Mouse (Mus musculus) CH12F3 (cell line): ENCODE measurements around the gene Slc22a20.

Source experiments
- in situ Hi-C: fragments of 300-500 bp; cut with MboI; formaldehyde crosslinking; loops from 2 replicates; pipeline ENCODE4 v1.14.3; 2020; ENCODE audit warnings: low sequenced_read_pairs

The Slc22a20 gene

GRCm38 (mm10) chr19:5986043-5986442, at the start of gene Slc22a20:
Gene Slc22a20 (minus strand): TSS chr19:5986143.
- in situ Hi-C loops, result no loop called here

- in situ Hi-C loops, result no loop called here
Measured at GRCm38 (mm10) chr19:6030520-6031280, 44.8 kb upstream of the Slc22a20 start.

- in situ Hi-C loops, result no loop called here
Measured at GRCm38 (mm10) chr19:6029426-6029825, 43.5 kb upstream of the Slc22a20 start.

- in situ Hi-C loops, result no loop called here
Measured at GRCm38 (mm10) chr19:6028991-6029390, 43.0 kb upstream of the Slc22a20 start.

GRCm38 (mm10) chr19:6023930-6024329, 38.0 kb upstream of the Slc22a20 start:
- in situ Hi-C loops, result no loop called here

- in situ Hi-C loops, result no loop called here
Measured at GRCm38 (mm10) chr19:6023059-6023458, 37.1 kb upstream of the Slc22a20 start.

- in situ Hi-C loops, result no loop called here
Measured at GRCm38 (mm10) chr19:6020276-6020675, 34.3 kb upstream of the Slc22a20 start.

GRCm38 (mm10) chr19:6018142-6019089, 32.5 kb upstream of the Slc22a20 start:
- in situ Hi-C loops, result no loop called here

- in situ Hi-C loops, result no loop called here
Measured at GRCm38 (mm10) chr19:6016532-6016931, 30.6 kb upstream of the Slc22a20 start.

GRCm38 (mm10) chr19:6015511-6016315, 29.8 kb upstream of the Slc22a20 start, which contains the start of gene Capn1:
Gene Capn1 (minus strand): TSS chr19:6015897.
- in situ Hi-C loops, result no loop called here

GRCm38 (mm10) chr19:6014991-6015510, 29.1 kb upstream of the Slc22a20 start:
- in situ Hi-C loops, result no loop called here

GRCm38 (mm10) chr19:6013691-6014090, 27.7 kb upstream of the Slc22a20 start:
- in situ Hi-C loops, result no loop called here

- in situ Hi-C loops, result no loop called here
Measured at GRCm38 (mm10) chr19:6009137-6009536, 23.2 kb upstream of the Slc22a20 start.

GRCm38 (mm10) chr19:6007013-6007412, 21.1 kb upstream of the Slc22a20 start:
- in situ Hi-C loops, result no loop called here

- in situ Hi-C loops, result no loop called here
Measured at GRCm38 (mm10) chr19:6005541-6005940, 19.6 kb upstream of the Slc22a20 start.

- in situ Hi-C loops, result no loop called here
Measured at GRCm38 (mm10) chr19:5999969-6000368, 14.0 kb upstream of the Slc22a20 start.

- in situ Hi-C loops, result no loop called here
Measured at GRCm38 (mm10) chr19:5998180-5998579, 12.2 kb upstream of the Slc22a20 start.

GRCm38 (mm10) chr19:5994711-5995110, 8.8 kb upstream of the Slc22a20 start:
- in situ Hi-C loops, result no loop called here

GRCm38 (mm10) chr19:5992012-5992411, 6.1 kb upstream of the Slc22a20 start:
- in situ Hi-C loops, result no loop called here

GRCm38 (mm10) chr19:5991467-5991866, 5.5 kb upstream of the Slc22a20 start:
- in situ Hi-C loops, result no loop called here

GRCm38 (mm10) chr19:5990921-5991320, 5.0 kb upstream of the Slc22a20 start:
- in situ Hi-C loops, result no loop called here
